In the genomic region with DNA sequence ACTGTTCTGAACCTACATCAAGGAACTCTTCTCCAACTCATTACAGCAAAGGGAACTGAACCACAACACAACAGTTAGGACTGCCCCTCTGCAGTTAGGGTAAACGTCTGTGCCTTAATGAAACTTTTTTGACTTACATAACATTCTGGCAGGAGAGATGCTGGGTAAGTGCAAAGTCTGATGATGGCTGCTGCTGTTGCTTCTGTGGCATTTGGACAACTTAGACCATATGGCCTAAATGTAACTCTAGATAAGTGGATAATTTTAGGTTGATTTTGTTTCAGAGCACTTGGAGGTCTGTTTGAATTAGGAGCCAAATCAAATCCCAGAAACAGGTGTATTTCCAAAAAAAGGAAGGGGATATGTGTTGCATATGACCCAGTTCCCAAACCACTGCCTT, we compare ENCODE assay signal across 32 mouse cellular contexts.
"Had no signal": no experiment of that assay in that cellular context is flagged by ENCODE, and none has a peak within 500 bp of the region (broad histone marks: within the 10 kb centered on the region; RNA-seq: fewer than 3 reads in every experiment).

No protein-coding gene starts in this region.

- DNase-seq: heart, postnatal 10 days; heart, postnatal 14 days; heart, postnatal 36 days; heart, postnatal 4 days; kidney, adult 11 months; kidney, adult 18-20 months; kidney, adult 2 months; kidney, adult 8-10 months; kidney, adult 9 months; kidney, postnatal 10 days; kidney, postnatal 14 days; kidney, postnatal 25 days; kidney, postnatal 36 days; kidney, postnatal 4 days had no signal

- H3K27ac ChIP-seq: heart, embryonic 10.5 days; heart, embryonic 13.5 days; heart, embryonic 15.5 days; hindbrain, embryonic 10.5 days; hindbrain, embryonic 12.5 days; hindbrain, embryonic 13.5 days; hindbrain, embryonic 14.5 days; hindbrain, embryonic 15.5 days; hindbrain, postnatal 0 days; intestine, embryonic 15.5 days; kidney, embryonic 15.5 days; kidney, postnatal 0 days; left cerebral cortex, adult 2 months had no signal

- H3K4me3 ChIP-seq: heart, embryonic 10.5 days; heart, embryonic 12.5 days; heart, embryonic 13.5 days; heart, embryonic 15.5 days; hindbrain, embryonic 10.5 days; hindbrain, embryonic 12.5 days; hindbrain, embryonic 13.5 days; hindbrain, embryonic 15.5 days; intestine, embryonic 15.5 days; kidney, embryonic 15.5 days; left cerebral cortex, adult 2 months had no signal

- ATAC-seq: hindbrain, embryonic 16.5 days; hindbrain, postnatal 0 days; inflammation-experienced regulatory T-cells, adult 6 months; intestine, embryonic 15.5 days; intestine, embryonic 16.5 days; intestine, postnatal 0 days had no signal
